In the genomic region with DNA sequence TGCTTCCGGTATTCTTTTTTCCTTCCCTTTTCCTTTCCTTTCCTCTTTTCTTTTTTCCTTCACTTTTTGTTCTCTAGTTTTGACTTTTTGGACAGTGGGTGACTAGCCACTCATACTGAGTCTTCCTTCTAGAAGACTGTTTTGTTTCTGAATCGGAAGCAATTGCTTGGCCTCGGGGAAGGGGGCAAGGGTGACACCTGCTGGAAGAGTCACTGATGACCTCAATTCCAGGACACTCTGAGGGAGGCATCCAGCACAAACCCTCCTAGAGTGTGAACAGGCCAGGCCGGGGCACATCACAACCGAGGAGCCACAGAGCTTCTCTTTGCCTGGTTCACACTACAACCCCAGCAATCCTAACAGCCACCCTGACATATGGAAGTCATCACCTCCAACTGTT, we compare ENCODE assay signal across 8 mouse cellular contexts. TPM values are rescaled to one million over a fixed set of nuclear protein-coding genes. Genes with fewer than 3 reads are reported as not detected.
A peak's percentile ranks its signal among the peaks of the same experiment; 100 is the strongest.
DNase-seq lines count a peak whose midpoint lies in the region; ATAC-seq and TF ChIP-seq lines count a peak whose summit lies in the region.

No protein-coding gene starts in this region.

- TF ChIP-seq POLR2A in cerebellum, adult 2 months (IDR thresholded peaks at IDR 0.05; ENCODE audit: borderline replicate concordance, insufficient read depth, low read length): no peak
- no peak for TF ChIP-seq POLR2A in bone marrow, adult 2 months (IDR thresholded peaks at IDR 0.05; ENCODE audit: borderline replicate concordance, control insufficient read depth, low read depth, low read length)

- no peaks in the 10 kb centered on the region for H3K36me3 ChIP-seq in limb, embryonic 11.5 days (ENCODE audit: control insufficient read depth, insufficient read depth, low read length)
- H3K36me3 ChIP-seq in limb, embryonic 10.5 days: peaks cover 22% of the 10 kb centered on the region

- no peak for ATAC-seq in limb, embryonic 11.5 days (ENCODE audit: insufficient number of reproducible peaks, low FRiP score, low TSS enrichment, low read depth)

- H3K9ac ChIP-seq in limb, embryonic 11.5 days (ENCODE audit: low read length): no peak overlapping the region

- 44% methylated on average over 5 of the region's 5 CpGs for WGBS in cerebellum, adult 2 months
- 51% methylated on average over 5 of the region's 5 CpGs for whole genome bisulfite sequencing in limb, embryonic 11.5 days
- 53% methylated on average over 5 of the region's 5 CpGs for WGBS in limb, embryonic 10.5 days
- 59% methylated on average over 5 of the region's 5 CpGs for WGBS in bone marrow, adult 2 months

- no peak overlapping the region for H3K4me2 ChIP-seq in limb, embryonic 11.5 days (ENCODE audit: low read depth, severe bottlenecking)

- no peaks in the 10 kb centered on the region for H3K9me3 ChIP-seq in limb, embryonic 11.5 days (ENCODE audit: control insufficient read depth, low read length)
- no peaks in the 10 kb centered on the region for H3K9me3 ChIP-seq in limb, embryonic 10.5 days (replicated peaks)

- peak; percentile 50; the same call in 1 of the 2 replicates for TF ChIP-seq CTCF in cerebellum, adult 2 months (IDR thresholded peaks at IDR 0.05; ENCODE audit: borderline replicate concordance, insufficient read depth, low read depth, low read length)
- peak; percentile 56 for TF ChIP-seq CTCF in bone marrow, adult 2 months (IDR thresholded peaks at IDR 0.05; ENCODE audit: control insufficient read depth, insufficient read depth, low read length)

- DNase-seq in cerebellum, adult 2 months: peak; percentile 22 to 24
- no peak for DNase-seq in cerebellum, adult 9-11 months
- peak; percentile 41 for DNase-seq in limb, embryonic 11.5 days (ENCODE audit: low spot score)
- DNase-seq in limb, embryonic 10.5 days (ENCODE audit: low spot score): no peak
- peak; percentile 66 to 72 for DNase-seq in kidney, postnatal 4 days
- peak; percentile 9 to 20 for DNase-seq in thymus, postnatal 36 days
- DNase-seq in spleen, postnatal 14 days (ENCODE audit: low spot score in 2 of 2): no peak

- H3K27me3 ChIP-seq in cerebellum, adult 2 months (ENCODE audit: control insufficient read depth, insufficient read depth, low read length): no peaks in the 10 kb centered on the region
- no peaks in the 10 kb centered on the region for H3K27me3 ChIP-seq in limb, embryonic 11.5 days (ENCODE audit: control insufficient read depth, insufficient read depth, low read length)
- H3K27me3 ChIP-seq in limb, embryonic 10.5 days (ENCODE audit: low read depth, poor library complexity, severe bottlenecking): no peaks in the 10 kb centered on the region

- no peak overlapping the region for H3K4me3 ChIP-seq in cerebellum, adult 2 months (replicated peaks; ENCODE audit: insufficient read depth, low read depth, low read length)
- H3K4me3 ChIP-seq in limb, embryonic 11.5 days (ENCODE audit: low read depth, low read length): no peak overlapping the region
- no peak overlapping the region for H3K4me3 ChIP-seq in limb, embryonic 10.5 days
- H3K4me3 ChIP-seq in bone marrow, adult 2 months (replicated peaks; ENCODE audit: control insufficient read depth, low read depth, low read length): no peak overlapping the region

- H3K4me1 ChIP-seq in cerebellum, adult 2 months (ENCODE audit: control insufficient read depth, insufficient read depth, low read length): no peaks in the 10 kb centered on the region
- no peaks in the 10 kb centered on the region for H3K4me1 ChIP-seq in limb, embryonic 11.5 days (ENCODE audit: control insufficient read depth, insufficient read depth, low read length)
- no peaks in the 10 kb centered on the region for H3K4me1 ChIP-seq in limb, embryonic 10.5 days
- H3K4me1 ChIP-seq in bone marrow, adult 2 months (ENCODE audit: control insufficient read depth, insufficient read depth, low read length): no peaks in the 10 kb centered on the region

- no peak overlapping the region for H3K27ac ChIP-seq in cerebellum, adult 2 months (ENCODE audit: insufficient read depth, low read length)
- no peak overlapping the region for H3K27ac ChIP-seq in limb, embryonic 11.5 days (replicated peaks; ENCODE audit: low read depth, low read length)
- no peak overlapping the region for H3K27ac ChIP-seq in limb, embryonic 10.5 days
- no peak overlapping the region for H3K27ac ChIP-seq in bone marrow, adult 2 months (ENCODE audit: control insufficient read depth, insufficient read depth, low read depth, low read length, poor library complexity)

RNA-seq across cellular contexts. Expression of a gene that starts 34.0 kb away (rescaled TPM):
- 13.3 and 14.4 TPM in 2 replicates for polyA plus RNA-seq in cerebellum, adult 2 months (2012; rRNA removed)
- 25.1 and 26.0 TPM in 2 replicates for polyA plus RNA-seq in limb, embryonic 11.5 days (2014; fragmentation: Nextera tagmentation; extraction: Ambion mirVana)
- polyA plus RNA-seq in limb, embryonic 10.5 days (2016; fragmentation: Nextera tagmentation; extraction: Ambion mirVana): 19.4 and 22.0 TPM in 2 replicates
- polyA plus RNA-seq in bone marrow, adult 2 months (2011; ENCODE audit: insufficient read depth, insufficient read length, low replicate concordance, missing spikeins): 2.7 and 6.1 TPM in 2 replicates

Comparison
In these comparisons a context has a peak if more than half of its experiments do, and no peak if none do; other contexts are left out.
1. DNase-seq: peak in cerebellum, adult 2 months (2 of 2), limb, embryonic 11.5 days (single experiment), kidney, postnatal 4 days (2 of 2) and thymus, postnatal 36 days (2 of 2); none in cerebellum, adult 9-11 months (single experiment), limb, embryonic 10.5 days (single experiment) and spleen, postnatal 14 days (0 of 2).